Comparison of ENCODE assay signal across 7 mouse cellular contexts in genomic region chr19:55099184-55100160, GRCm38 (mm10). TPM values are rescaled to one million over a fixed set of nuclear protein-coding genes. Genes with fewer than 3 reads are reported as not detected.
A peak's percentile ranks its signal among the peaks of the same experiment; 100 is the strongest.
DNase-seq lines count a peak whose midpoint lies in the region; ATAC-seq and TF ChIP-seq lines count a peak whose summit lies in the region.

No protein-coding gene starts in this region.

- peak; percentile 93 for DNase-seq in adrenal gland, postnatal 10 days
- DNase-seq in embryo, embryonic 9.5 days (ENCODE audit: extremely low spot score) = peak; percentile 88
- DNase-seq in left cerebral cortex, postnatal 4 days = peak; percentile 87
- peak; percentile 100 for DNase-seq in midbrain, embryonic 11.5 days (ENCODE audit: low spot score, missing footprints)
- DNase-seq in right cerebral cortex, postnatal 4 days = peak; percentile 90

- peak; percentile 91 for ATAC-seq in granulocyte monocyte progenitor cell, adult 5-6 weeks (replicated peaks; ENCODE audit: poor library complexity, severe bottlenecking)
- peak; percentile 86 for ATAC-seq in intestine, postnatal 0 days
- ATAC-seq in midbrain, embryonic 11.5 days (ENCODE audit: low FRiP score) = peak; percentile 93

- no peaks in the 10 kb centered on the region for H3K27me3 ChIP-seq in intestine, postnatal 0 days (replicated peaks; ENCODE audit: control insufficient read depth, insufficient read depth, low read length)
- no peaks in the 10 kb centered on the region for H3K27me3 ChIP-seq in midbrain, embryonic 11.5 days (ENCODE audit: control insufficient read depth, insufficient read depth, low read length)

- peak overlapping the region; percentile 97 for H3K4me2 ChIP-seq in intestine, postnatal 0 days (replicated peaks; ENCODE audit: low read depth)
- peak overlapping the region; percentile 86 for H3K4me2 ChIP-seq in midbrain, embryonic 11.5 days

- intact Hi-C loops in left cerebral cortex, postnatal 4 days (cut with DNase I) = loop anchor here (5.0 kb wide), 1 partner anchor 108 kb away; no protein-coding TSS in a partner anchor

- H3K9me3 ChIP-seq in intestine, postnatal 0 days (ENCODE audit: control insufficient read depth) = no peaks in the 10 kb centered on the region
- H3K9me3 ChIP-seq in midbrain, embryonic 11.5 days (ENCODE audit: control insufficient read depth, low read length) = no peaks in the 10 kb centered on the region

- H3K4me1 ChIP-seq in intestine, postnatal 0 days (replicated peaks; ENCODE audit: control insufficient read depth, insufficient read depth, low read length) = peaks cover 10% of the 10 kb centered on the region; the same call in 1 of the 2 replicates
- H3K4me1 ChIP-seq in midbrain, embryonic 11.5 days (ENCODE audit: control insufficient read depth, insufficient read depth, low read length) = peaks cover 9% of the 10 kb centered on the region

- H3K27ac ChIP-seq in intestine, postnatal 0 days (ENCODE audit: low read depth, low read length) = peak overlapping the region; percentile 77
- peak overlapping the region; percentile 66; the same call in 1 of the 2 replicates for H3K27ac ChIP-seq in midbrain, embryonic 11.5 days (ENCODE audit: low read depth, low read length)

- under 1% methylated on average over 68 of the region's 69 CpGs for WGBS in intestine, postnatal 0 days
- 2% methylated on average over 62 of the region's 69 CpGs for WGBS in midbrain, embryonic 11.5 days

- H3K36me3 ChIP-seq in intestine, postnatal 0 days (ENCODE audit: control insufficient read depth, insufficient read depth) = peaks cover 7% of the 10 kb centered on the region; the same call in 1 of the 2 replicates
- H3K36me3 ChIP-seq in midbrain, embryonic 11.5 days (ENCODE audit: control insufficient read depth, insufficient read depth, low read length) = no peaks in the 10 kb centered on the region

- H3K9ac ChIP-seq in intestine, postnatal 0 days (ENCODE audit: low read depth, low read length) = peak overlapping the region; percentile 88
- H3K9ac ChIP-seq in midbrain, embryonic 11.5 days (ENCODE audit: low read length) = peak overlapping the region; percentile 80

- TF ChIP-seq CTCF in intestine, postnatal 0 days (IDR thresholded peaks at IDR 0.05; ENCODE audit: low read depth) = no peak

- peak overlapping the region; percentile 94 for H3K4me3 ChIP-seq in intestine, postnatal 0 days (ENCODE audit: low read depth, low read length)
- H3K4me3 ChIP-seq in midbrain, embryonic 11.5 days (ENCODE audit: low read depth, low read length) = peak overlapping the region; percentile 88

RNA-seq across cellular contexts. Expression of gene Gpam, which starts 27.6 kb away (rescaled TPM):
- 100 to 1,000 TPM; 174 to 215 TPM for total RNA-seq in adrenal gland, postnatal 10 days (2021)
- 7.7 and 11.0 TPM in 2 replicates for total RNA-seq in granulocyte monocyte progenitor cell, adult 5-6 weeks (2014; fragmentation: Nextera tagmentation)
- 9.0 and 10.7 TPM in 2 replicates for total RNA-seq in granulocyte monocyte progenitor cell, adult 5-6 weeks (2017)
- 6.3 and 6.6 TPM in 2 replicates for polyA plus RNA-seq in intestine, postnatal 0 days (2015; fragmentation: Nextera tagmentation; extraction: Ambion mirVana)
- total RNA-seq in left cerebral cortex, postnatal 4 days (2021) = 10 to 100 TPM; 47.3 to 47.5 TPM
- polyA plus RNA-seq in midbrain, embryonic 11.5 days (2014; fragmentation: Nextera tagmentation; extraction: Ambion mirVana) = 23.6 and 27.1 TPM in 2 replicates

Comparison
In these comparisons a context has a peak if more than half of its experiments do, and no peak if none do; other contexts are left out.
1. Peak in every context shown above with its lines: DNase-seq, ATAC-seq, H3K4me3 ChIP-seq and H3K27ac ChIP-seq.
2. RNA of gene Gpam, which starts 27.6 kb away (total RNA-seq): 174 to 215 TPM in adrenal gland, postnatal 10 days and 47.3 to 47.5 TPM in left cerebral cortex, postnatal 4 days; 7.7 to 11.0 TPM in granulocyte monocyte progenitor cell, adult 5-6 weeks; every median in the first group is over 4 times any median in the second.